Mouse (Mus musculus) CH12.LX (cell line): ENCODE data around the gene Usb1. TPM values are rescaled to one million over a fixed set of nuclear protein-coding genes. Genes with fewer than 3 reads are reported as not detected.

ENCODE experiments used
- DNase-seq: peaks from one replicate; pipeline ENCODE4 v3.0.0-alpha.2; 2013; ENCODE audit errors: extremely low read depth
- H3K27ac ChIP-seq: 2 replicates; pipeline ENCODE4 v1.5.1; 2012; ENCODE audit warnings: low read depth, mild to moderate bottlenecking, control low read depth, moderate library complexity; ENCODE audit not compliant: insufficient read depth
- H3K27me3 ChIP-seq: replicated peaks from 2 replicates; pipeline ENCODE3; 2012; ENCODE audit warnings: inconsistent platforms
- H3K36me3 ChIP-seq, 2 experiments: replicated peaks in 1 of 2; 2 replicates each; pipeline versions ENCODE3 to v1.6.1; 2012; ENCODE audit warnings: inconsistent platforms in 1 of 2, low read length in 1 of 2, mild to moderate bottlenecking in 1 of 2, mixed read lengths in 1 of 2, moderate library complexity in 1 of 2; ENCODE audit not compliant: control insufficient read depth in 1 of 2, insufficient read depth in 1 of 2
- H3K4me1 ChIP-seq, 2 experiments: 2 replicates each; pipeline ENCODE4 v1.6.1; 2012; ENCODE audit warnings: inconsistent platforms in 1 of 2, moderate library complexity in 1 of 2; ENCODE audit not compliant: insufficient read depth in 2 of 2, control insufficient read depth in 1 of 2
- H3K4me2 ChIP-seq: 2 replicates; pipeline ENCODE4 v1.6.1; 2012; ENCODE audit warnings: low read depth, mild to moderate bottlenecking, control low read depth; ENCODE audit not compliant: poor library complexity, insufficient read depth, severe bottlenecking
- H3K4me3 ChIP-seq, 3 experiments: fragments of 150-350 bp in 1 of 3; sonication (generic) in 1 of 3; replicated peaks in 1 of 3; 2 replicates each; pipeline versions ENCODE3 to v1.5.1; 2011 to 2012; ENCODE audit warnings: low read depth in 2 of 3, low read length in 2 of 3, mild to moderate bottlenecking in 2 of 3, moderate library complexity in 2 of 3, control low read depth in 1 of 3, improper control_type of control experiment in 1 of 3, inconsistent platforms in 1 of 3, mixed read lengths in 1 of 3; ENCODE audit not compliant: poor library complexity in 1 of 3
- H3K79me2 ChIP-seq: replicated peaks from 2 replicates; pipeline ENCODE4 v1.6.1; 2012; ENCODE audit warnings: mild to moderate bottlenecking, moderate library complexity; ENCODE audit not compliant: control insufficient read depth, poor library complexity, insufficient read depth, severe bottlenecking; ENCODE audit errors: extremely low read depth
- H3K9ac ChIP-seq: 2 replicates; pipeline ENCODE4 v1.6.1; 2012; ENCODE audit warnings: low read depth, mild to moderate bottlenecking, control low read depth, moderate library complexity; ENCODE audit not compliant: insufficient read depth
- H3K9me3 ChIP-seq: replicated peaks from 2 replicates; pipeline ENCODE3; 2012; ENCODE audit warnings: low read length, inconsistent platforms, mixed read lengths
- BHLHE40 ChIP-seq: IDR thresholded peaks from 2 replicates; pipeline ENCODE4 v1.6.1; 2011; ENCODE audit warnings: mild to moderate bottlenecking, low read depth, low read length, improper control_type of control experiment
- CHD1 ChIP-seq: IDR thresholded peaks from 2 replicates; pipeline ENCODE4 v1.6.1; 2012; ENCODE audit warnings: low read depth, low read length, improper control_type of control experiment, inconsistent platforms
- CHD2 ChIP-seq: IDR thresholded peaks from 2 replicates; pipeline ENCODE4 v1.6.1; 2011; ENCODE audit warnings: low read length, improper control_type of control experiment
- E2F4 ChIP-seq: IDR thresholded peaks from 2 replicates; pipeline ENCODE4 v1.6.1; 2011; ENCODE audit warnings: low read depth, low read length, improper control_type of control experiment; ENCODE audit not compliant: insufficient replicate concordance
- IRF4 ChIP-seq: IDR thresholded peaks from 2 replicates; pipeline ENCODE4 v1.6.1; 2014; ENCODE audit warnings: low read depth, mild to moderate bottlenecking, inconsistent platforms, low read length, improper control_type of control experiment
- KAT2A ChIP-seq: IDR thresholded peaks from 2 replicates; pipeline ENCODE4 v1.6.1; 2012; ENCODE audit warnings: low read length, improper control_type of control experiment, inconsistent platforms; ENCODE audit not compliant: insufficient replicate concordance
- MAX ChIP-seq: IDR thresholded peaks from 2 replicates; pipeline ENCODE4 v1.6.1; 2011; ENCODE audit warnings: low read length, improper control_type of control experiment
- MAZ ChIP-seq: IDR thresholded peaks from 2 replicates; pipeline ENCODE4 v1.6.1; 2012; ENCODE audit warnings: low read depth, mild to moderate bottlenecking, inconsistent platforms, low read length, improper control_type of control experiment, moderate library complexity
- MEF2A ChIP-seq: IDR thresholded peaks from 2 replicates; pipeline ENCODE4 v1.6.1; 2014; ENCODE audit warnings: low read depth, mild to moderate bottlenecking, inconsistent platforms, low read length, improper control_type of control experiment, borderline replicate concordance
- NELFE ChIP-seq: IDR thresholded peaks from 2 replicates; pipeline ENCODE4 v1.6.1; 2011; ENCODE audit warnings: low read depth, low read length, improper control_type of control experiment
- NRF1 ChIP-seq: IDR thresholded peaks from 2 replicates; pipeline ENCODE4 v1.6.1; 2014; ENCODE audit warnings: low read depth, mild to moderate bottlenecking, inconsistent platforms, low read length, improper control_type of control experiment, moderate library complexity
- PAX5 ChIP-seq: IDR thresholded peaks from 2 replicates; pipeline ENCODE4 v1.6.1; 2012; ENCODE audit warnings: low read length, inconsistent platforms, mixed read lengths
- UBTF ChIP-seq: IDR thresholded peaks from 2 replicates; pipeline ENCODE4 v1.6.1; 2012; ENCODE audit warnings: low read depth, mild to moderate bottlenecking, inconsistent platforms, low read length, improper control_type of control experiment, moderate library complexity
- USF1 ChIP-seq: IDR thresholded peaks from 2 replicates; pipeline ENCODE4 v1.6.1; 2014; ENCODE audit warnings: low read depth, mild to moderate bottlenecking, inconsistent platforms, low read length, improper control_type of control experiment
- ZC3H11A ChIP-seq: IDR thresholded peaks from 2 replicates; pipeline ENCODE4 v1.6.1; 2012; ENCODE audit warnings: low read depth, mild to moderate bottlenecking, inconsistent platforms, low read length, improper control_type of control experiment
- ZKSCAN1 ChIP-seq: IDR thresholded peaks from 2 replicates; pipeline ENCODE4 v1.6.1; 2012; ENCODE audit warnings: low read depth, inconsistent platforms, low read length, improper control_type of control experiment, borderline replicate concordance
- ZMIZ1 ChIP-seq: IDR thresholded peaks from 2 replicates; pipeline ENCODE4 v1.6.1; 2012; ENCODE audit warnings: low read depth, mild to moderate bottlenecking, inconsistent platforms, low read length, improper control_type of control experiment
- dilution Hi-C: fragments of 300-500 bp; cut with MboI; formaldehyde crosslinking; loops from 2 replicates; pipeline ENCODE4 v1.14.3; 2020; ENCODE audit warnings: low sequenced_read_pairs; ENCODE audit not compliant: extremely low pct_unique_long_range_greater_than_20kb, extremely low pct_ligation_motif_present
- in situ Hi-C: fragments of 300-500 bp; cut with MboI; formaldehyde crosslinking; loops from 3 replicates; pipeline ENCODE4 v1.14.3; 2019; ENCODE audit warnings: low sequenced_read_pairs, low pct_ligation_motif_present, low pct_unique_long_range_greater_than_20kb, mixed read lengths
- polyA plus RNA-seq: library from polyadenylated mRNA; unstranded; fragments of >175 nt; gene quantifications from 2 replicates; pipeline ENCODE4 v1.2.1, GENCODE M21; 2012; ENCODE audit warnings: low read depth; ENCODE audit not compliant: insufficient read length
- total RNA-seq, 2 experiments: library from RNA; depleted of rRNA; stranded (reverse); fragments of 300-350 nt in 1 of 2; fragments of >200 nt in 1 of 2; gene quantifications; 2 replicates each; pipeline ENCODE4 v1.2.3; 2012 to 2014

Usb1 gene
- total and polyA plus RNA-seq, 3 experiments = 15.2 to 25.0 (median 16.4) TPM

- peaks cover 3 to 32% of the 10 kb centered on the region in 2 experiments; a peak in 3 of 4 replicates for H3K4me1 ChIP-seq
- TF ChIP-seq USF1 (no peak), BHLHE40 (no peak), IRF4 (no peak), MEF2A (no peak), E2F4 (no peak), NELFE (no peak)
- no peak overlapping the region for H3K9ac ChIP-seq
- no peak overlapping the region for H3K4me3 ChIP-seq
- dilution Hi-C loops (no loop called here), in situ Hi-C loops (no loop called here)
- H3K4me2 ChIP-seq = no peak overlapping the region
- no peaks in the 10 kb centered on the region for H3K9me3 ChIP-seq
- no peaks in the 10 kb centered on the region for H3K79me2 ChIP-seq
- no peak overlapping the region for H3K27ac ChIP-seq
- no peaks in the 10 kb centered on the region for H3K36me3 ChIP-seq
- no peak for DNase-seq
- no peaks in the 10 kb centered on the region for H3K27me3 ChIP-seq
Observed at GRCm38 (mm10) chr8:95387936-95388335, 55.9 kb downstream of the Usb1 start.

DNA sequence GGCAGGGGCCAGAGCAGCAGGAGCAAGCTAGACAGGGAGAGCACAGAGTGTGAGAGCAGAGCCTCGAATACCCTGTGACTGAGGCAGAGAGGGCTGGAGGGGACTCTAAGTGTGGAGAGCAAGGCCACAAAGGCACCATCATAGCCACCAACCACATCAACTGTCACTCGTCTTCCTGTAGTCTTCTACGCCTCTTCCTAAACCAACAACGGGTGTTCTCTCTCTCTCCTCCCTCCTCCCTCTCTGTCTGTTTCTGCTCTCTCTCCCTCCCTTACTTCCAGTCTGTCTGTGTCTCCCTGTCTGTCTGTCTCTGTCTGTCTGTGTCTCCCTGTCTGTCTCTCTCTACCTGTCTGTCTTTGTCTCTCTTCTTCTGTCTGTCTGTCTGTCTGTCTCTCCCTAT, 58.2 kb downstream of the Usb1 start:
- no peaks in the 10 kb centered on the region for H3K27me3 ChIP-seq
- peaks cover 3 to 32% of the 10 kb centered on the region in 2 experiments; a peak in 3 of 4 replicates for H3K4me1 ChIP-seq
- no peak overlapping the region for H3K27ac ChIP-seq
- no peaks in the 10 kb centered on the region for H3K36me3 ChIP-seq
- no peaks in the 10 kb centered on the region for H3K9me3 ChIP-seq
- dilution Hi-C loops = no loop called here
- in situ Hi-C loops = no loop called here
- H3K4me2 ChIP-seq = no peak overlapping the region
- H3K9ac ChIP-seq = no peak overlapping the region
- no peaks in the 10 kb centered on the region for H3K79me2 ChIP-seq
- H3K4me3 ChIP-seq = no peak overlapping the region
- no peak for DNase-seq
- TF ChIP-seq PAX5 (no peak), MAX (no peak), CHD2 (no peak), UBTF (no peak), KAT2A (no peak), NRF1 (no peak), E2F4 (no peak), IRF4 (no peak), ZC3H11A (no peak), ZKSCAN1 (no peak), MAZ (no peak), ZMIZ1 (no peak), CHD1 (no peak)
